ENCODE assay signal across 8 mouse cellular contexts in genomic region chr9:57421121-57421571, GRCm38 (mm10). TPM values are rescaled to one million over a fixed set of nuclear protein-coding genes. Genes with fewer than 3 reads are reported as not detected.
DNase-seq lines count a peak whose midpoint lies in the region; ATAC-seq and TF ChIP-seq lines count a peak whose summit lies in the region.

No protein-coding gene starts in this region.

- H3K4me3 ChIP-seq in cortical plate, adult 2 months (ENCODE audit: insufficient read depth, low read length), result no peak overlapping the region
- H3K4me3 ChIP-seq in heart, embryonic 16.5 days (ENCODE audit: low read length), result no peak overlapping the region
- H3K4me3 ChIP-seq in stomach, embryonic 14.5 days (ENCODE audit: low read depth, low read length), result no peak overlapping the region

- no peak for TF ChIP-seq CTCF in cortical plate, adult 2 months (IDR thresholded peaks at IDR 0.05; ENCODE audit: extremely low read depth, insufficient read depth, low read length)

- peak overlapping the region; percentile 24 for H3K4me2 ChIP-seq in heart, embryonic 16.5 days (ENCODE audit: low read depth, low read length)
- peak overlapping the region; percentile 6; the same call in 1 of the 2 replicates for H3K4me2 ChIP-seq in stomach, embryonic 14.5 days (replicated peaks; ENCODE audit: low read depth, low read length)

- peak; percentile 52 for ATAC-seq in heart, embryonic 16.5 days (replicated peaks; ENCODE audit: extremely low read depth, insufficient read depth, low FRiP score)
- ATAC-seq in stomach, embryonic 14.5 days (ENCODE audit: insufficient number of reproducible peaks, insufficient read depth, low FRiP score, low read depth), result peak; percentile 81

- peak overlapping the region; percentile 98 for H3K27ac ChIP-seq in cortical plate, adult 2 months (ENCODE audit: insufficient read depth, low read length)
- peak overlapping the region; percentile 92 for H3K27ac ChIP-seq in heart, embryonic 16.5 days (ENCODE audit: low read length)
- H3K27ac ChIP-seq in stomach, embryonic 14.5 days (ENCODE audit: low read length), result peak overlapping the region; percentile 94

- no peaks in the 10 kb centered on the region for H3K27me3 ChIP-seq in heart, embryonic 16.5 days (ENCODE audit: control insufficient read depth, insufficient read depth, low read length)
- H3K27me3 ChIP-seq in stomach, embryonic 14.5 days (ENCODE audit: control insufficient read depth, insufficient read depth, low read length), result no peaks in the 10 kb centered on the region

- peaks cover 6% of the 10 kb centered on the region; the same call in 1 of the 2 replicates for H3K4me1 ChIP-seq in cortical plate, adult 2 months (ENCODE audit: control insufficient read depth, insufficient read depth, low read length)
- H3K4me1 ChIP-seq in heart, embryonic 16.5 days (ENCODE audit: control insufficient read depth, insufficient read depth, low read length), result peaks cover 42% of the 10 kb centered on the region
- H3K4me1 ChIP-seq in stomach, embryonic 14.5 days (ENCODE audit: control insufficient read depth, insufficient read depth, low read length), result peaks cover 19% of the 10 kb centered on the region

- WGBS in heart, embryonic 16.5 days, result 24% methylated on average over 9 of the region's 9 CpGs
- WGBS in stomach, embryonic 14.5 days, result 17% methylated on average over 9 of the region's 9 CpGs

- no peaks in the 10 kb centered on the region for H3K9me3 ChIP-seq in heart, embryonic 16.5 days (replicated peaks; ENCODE audit: control insufficient read depth, low read length)
- H3K9me3 ChIP-seq in stomach, embryonic 14.5 days (ENCODE audit: control insufficient read depth, low read depth, low read length), result no peaks in the 10 kb centered on the region

- H3K9ac ChIP-seq in heart, embryonic 16.5 days (ENCODE audit: low read length), result peak overlapping the region; percentile 5; the same call in 1 of the 2 replicates
- H3K9ac ChIP-seq in stomach, embryonic 14.5 days (replicated peaks; ENCODE audit: low read depth, low read length), result no peak overlapping the region

- no peaks in the 10 kb centered on the region for H3K36me3 ChIP-seq in heart, embryonic 16.5 days (ENCODE audit: control insufficient read depth, insufficient read depth)
- H3K36me3 ChIP-seq in stomach, embryonic 14.5 days (ENCODE audit: control insufficient read depth, insufficient read depth, low read length), result no peaks in the 10 kb centered on the region

- DNase-seq in right cerebral cortex, adult 18-20 months, result peak; percentile 33
- DNase-seq in right cerebral cortex, postnatal 25 days, result no peak
- DNase-seq in kidney, postnatal 14 days, result peak; percentile 83
- peak; percentile 91 for DNase-seq in lung, postnatal 36 days
- no peak for DNase-seq in cerebellum, postnatal 14 days

- no peak for TF ChIP-seq POLR2A in cortical plate, adult 2 months (IDR thresholded peaks at IDR 0.05; ENCODE audit: extremely low read depth, insufficient read depth, low read length)

RNA-seq across cellular contexts. Expression of gene Ppcdc, which starts 18.8 kb away (rescaled TPM):
- polyA plus RNA-seq in cortical plate, adult 2 months (2012; rRNA removed), result 22.2 and 22.9 TPM in 2 replicates
- 20.2 and 21.0 TPM in 2 replicates for polyA plus RNA-seq in heart, embryonic 16.5 days (2015; fragmentation: Nextera tagmentation; extraction: Ambion mirVana)
- polyA plus RNA-seq in stomach, embryonic 14.5 days (2014; fragmentation: Nextera tagmentation; extraction: Ambion mirVana), result 30.1 and 32.7 TPM in 2 replicates

RNA-seq across cellular contexts. Expression of gene Scamp5, which starts 46.7 kb away (rescaled TPM):
- polyA plus RNA-seq in cortical plate, adult 2 months (2012; rRNA removed), result 376 and 379 TPM in 2 replicates
- polyA plus RNA-seq in heart, embryonic 16.5 days (2015; fragmentation: Nextera tagmentation; extraction: Ambion mirVana), result 7.9 TPM in 2 replicates
- polyA plus RNA-seq in stomach, embryonic 14.5 days (2014; fragmentation: Nextera tagmentation; extraction: Ambion mirVana), result 17.9 and 20.0 TPM in 2 replicates

Comparison
In these comparisons a context has a peak if more than half of its experiments do, and no peak if none do; other contexts are left out.
1. DNase-seq: peak in right cerebral cortex, adult 18-20 months (single experiment), kidney, postnatal 14 days (single experiment) and lung, postnatal 36 days (single experiment); none in right cerebral cortex, postnatal 25 days (single experiment) and cerebellum, postnatal 14 days (0 of 2).
2. RNA of gene Scamp5, which starts 46.7 kb away (polyA plus RNA-seq): 376 to 379 TPM in cortical plate, adult 2 months; 17.9 to 20.0 TPM in stomach, embryonic 14.5 days and 7.9 TPM in heart, embryonic 16.5 days; every median in the first group is over 10 times any median in the second.
3. Peak in every context shown above with its lines, with median percentiles within 50 percentile points of each other: H3K27ac ChIP-seq.